Mouse (Mus musculus) sigmoid colon, adult 10 weeks (tissue): ENCODE data around the gene Bora. TPM values are rescaled to one million over a fixed set of nuclear protein-coding genes. Genes with fewer than 3 reads are reported as not detected.

Experiments used
- polyA plus RNA-seq: library from polyadenylated mRNA; stranded (reverse); fragments of 350-450 nt; fragmentation: Illumina TruSeq; extraction: RNeasy Lipid Tissue Mini Kit (QIAGEN cat#74804); gene quantifications from one replicate; pipeline ENCODE4 v1.2.3, GENCODE M21; 2014; ENCODE audit warnings: low read depth, low replicate concordance

The Bora gene
- polyA plus RNA-seq, result 16.5 TPM

GRCm38 (mm10) chr14:99046031-99046781 lies at the start of gene Bora, which contains the start of gene Mzt1:
Gene Bora, plus strand, starts transcription at chr14:99046222.
Gene Mzt1, minus strand, starts transcription at chr14:99046134.

DNA sequence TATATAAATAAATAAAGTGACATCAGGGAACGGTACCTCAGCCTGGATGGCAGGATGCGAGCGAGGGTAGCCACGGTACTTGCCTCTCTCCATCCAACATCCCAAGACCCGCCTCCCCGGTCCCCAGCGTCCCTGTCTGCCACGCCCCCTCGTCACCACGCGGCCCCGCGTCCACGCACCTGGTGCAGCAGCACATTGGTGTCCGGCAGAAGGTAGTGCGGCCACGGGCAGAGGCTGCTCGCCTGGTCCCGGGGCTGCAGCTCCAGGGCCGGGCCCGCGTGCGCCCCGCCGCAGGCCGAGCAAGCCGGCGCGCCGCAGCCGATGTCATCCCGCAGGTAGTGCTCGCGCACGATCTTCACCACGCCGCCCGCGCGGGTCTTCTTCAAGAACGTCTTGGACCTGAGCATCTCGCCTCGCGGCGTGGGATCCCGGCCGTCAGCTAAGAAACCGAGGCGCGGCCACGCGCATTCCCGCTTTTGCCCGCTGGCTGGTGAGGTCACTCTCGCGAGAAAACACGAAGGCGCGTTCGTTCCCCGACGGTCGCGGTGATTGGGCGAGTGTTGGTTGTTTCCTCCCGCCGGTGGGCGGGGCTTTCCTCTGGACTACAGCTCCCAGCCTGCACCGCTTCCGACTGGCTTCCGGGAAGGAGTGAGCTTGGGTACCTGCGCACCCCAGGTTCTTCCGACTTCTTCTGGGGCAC lies 53.4 kb downstream of the Bora start, which contains the start of the genes Pibf1 and Dis3:
Gene Pibf1, plus strand, starts transcription at position 158 of the 700 bp plus-strand sequence.
Gene Dis3, minus strand, starts transcription at position 504 of the 700 bp plus-strand sequence.

Other genes starting within 250 kb of the Bora start
- gene Rpl36a-ps1, start 51.9 kb upstream of the Bora start, polyA plus RNA-seq, result 110 TPM
- 191 TPM for gene Mzt1, start 88 bp upstream of the Bora start, polyA plus RNA-seq
- 34.8 TPM for gene Pibf1, start 53.2 kb downstream of the Bora start, polyA plus RNA-seq
- gene Dis3, start 53.5 kb downstream of the Bora start, polyA plus RNA-seq, result 33.3 TPM